In the genomic region with DNA sequence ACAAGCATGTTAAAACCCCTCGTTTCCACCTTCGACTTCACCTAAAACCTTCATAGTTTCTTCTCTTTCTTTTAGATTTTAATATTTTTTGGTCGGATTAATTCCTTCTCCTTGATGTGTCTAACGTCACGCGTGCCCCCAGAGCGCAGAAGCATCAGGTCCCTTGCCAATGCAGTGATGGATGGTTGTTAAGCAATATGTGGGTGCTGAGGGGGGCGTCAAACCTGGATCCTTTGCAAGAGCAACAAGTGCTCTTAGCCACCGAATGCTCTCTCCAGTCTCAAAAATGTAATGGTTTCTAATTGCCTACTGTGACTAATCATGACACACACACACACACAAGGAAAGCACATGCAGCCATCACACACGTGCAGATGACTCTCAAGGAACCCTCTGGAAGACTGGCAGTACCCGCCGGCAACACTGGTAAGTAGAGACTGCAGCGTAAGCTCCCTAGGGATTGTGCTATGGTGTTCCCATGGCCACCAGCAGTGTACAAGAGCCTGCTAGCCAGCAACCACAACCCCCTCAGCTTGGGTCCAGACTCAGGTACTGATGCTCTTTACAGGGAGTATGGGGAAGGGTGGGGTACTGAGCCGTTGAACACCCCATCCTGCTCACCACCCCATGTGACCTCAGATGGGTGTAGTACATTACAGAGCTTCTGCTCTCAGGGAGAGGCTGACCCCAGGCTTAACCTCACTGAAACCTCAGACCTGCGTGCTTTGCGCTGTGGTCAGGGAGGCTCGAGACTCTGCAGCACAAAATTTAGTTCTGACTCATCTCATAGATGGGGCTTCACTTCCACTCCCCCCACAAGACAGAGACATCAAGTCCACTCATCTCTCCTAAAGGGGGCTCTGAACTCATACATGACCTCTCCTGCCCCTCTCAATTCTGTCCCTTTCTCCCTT, we compare ENCODE assay signal across 14 mouse cellular contexts. TPM values are rescaled to one million over a fixed set of nuclear protein-coding genes. Genes with fewer than 3 reads are reported as not detected.
DNase-seq lines count a peak whose midpoint lies in the region; ATAC-seq and TF ChIP-seq lines count a peak whose summit lies in the region.
"Had no signal": no experiment of that assay in that cellular context is flagged by ENCODE, and none has a peak within 500 bp of the region (broad histone marks: within the 10 kb centered on the region; RNA-seq: fewer than 3 reads in every experiment).

No protein-coding gene starts in this region.

- H3K9ac ChIP-seq in kidney, embryonic 15.5 days = no peak overlapping the region
- H3K9ac ChIP-seq: embryonic facial prominence, embryonic 12.5 days; midbrain, embryonic 15.5 days had no signal

- no peak for TF ChIP-seq POLR2A in myocyte (IDR thresholded peaks at IDR 0.05; ENCODE audit: insufficient read length, low read depth)

- no peaks in the 10 kb centered on the region for H3K9me3 ChIP-seq in E14TG2a.4 (ENCODE audit: low read length)
- no peaks in the 10 kb centered on the region for H3K9me3 ChIP-seq in kidney, embryonic 15.5 days (replicated peaks)
- H3K9me3 ChIP-seq: embryonic facial prominence, embryonic 12.5 days; heart, embryonic 10.5 days; midbrain, embryonic 15.5 days had no signal

- H3K27me3 ChIP-seq in E14TG2a.4 (ENCODE audit: insufficient read depth, low read length) = no peaks in the 10 kb centered on the region
- H3K27me3 ChIP-seq in myocyte (ENCODE audit: control insufficient read depth, insufficient read depth, insufficient read length) = no peaks in the 10 kb centered on the region
- no peaks in the 10 kb centered on the region for H3K27me3 ChIP-seq in kidney, embryonic 15.5 days
- H3K27me3 ChIP-seq: embryonic facial prominence, embryonic 12.5 days; midbrain, embryonic 15.5 days had no signal

- no peak overlapping the region for H3ac ChIP-seq in myocyte (ENCODE audit: control insufficient read depth, insufficient read length)

- ATAC-seq in kidney, embryonic 15.5 days (replicated peaks; ENCODE audit: low FRiP score) = no peak
- ATAC-seq: forebrain, embryonic 16.5 days; midbrain, embryonic 15.5 days had no signal

- peak overlapping the region; percentile 56 for H3K4me2 ChIP-seq in myocyte (ENCODE audit: low read depth)
- H3K4me2 ChIP-seq in kidney, embryonic 15.5 days = no peak overlapping the region
- H3K4me2 ChIP-seq: embryonic facial prominence, embryonic 12.5 days; midbrain, embryonic 15.5 days had no signal

- peaks cover 90% of the 10 kb centered on the region for H3K4me1 ChIP-seq in E14TG2a.4 (replicated peaks; ENCODE audit: low read depth, low read length)
- H3K4me1 ChIP-seq in kidney, embryonic 15.5 days = peaks cover 19% of the 10 kb centered on the region

- 80% methylated on average over 17 of the region's 17 CpGs for WGBS in kidney, embryonic 15.5 days

- H3K27ac ChIP-seq in kidney, embryonic 15.5 days = no peak overlapping the region
- H3K27ac ChIP-seq: embryonic facial prominence, embryonic 12.5 days; midbrain, embryonic 15.5 days had no signal

- H3K36me3 ChIP-seq in E14TG2a.4 (ENCODE audit: insufficient read depth, low read length) (peaks cover 28% of the 10 kb centered on the region), myocyte (ENCODE audit: control insufficient read depth, insufficient read depth) (peaks cover under 1% of the 10 kb centered on the region)
- no peaks in the 10 kb centered on the region for H3K36me3 ChIP-seq in kidney, embryonic 15.5 days
- H3K36me3 ChIP-seq: midbrain, embryonic 15.5 days had no signal

- TF ChIP-seq CTCF in E14TG2a.4 (conservative IDR thresholded peaks at IDR 0.05; ENCODE audit: low read length) = no peak

- H3K79me2 ChIP-seq in myocyte (ENCODE audit: control insufficient read depth, insufficient read depth) = no peaks in the 10 kb centered on the region

- peak; percentile 38 for DNase-seq in lung, postnatal 36 days
- no peak for DNase-seq in lung, postnatal 14 days
- DNase-seq in induced T-regulatory cell, adult 2 months (ENCODE audit: low read depth) = peak; percentile 85
- DNase-seq in urinary bladder, postnatal 10 days (ENCODE audit: low spot score) = no peak
- no peak for DNase-seq in thymus, postnatal 10 days (ENCODE audit: low spot score in 2 of 2)
- DNase-seq: cerebellum, adult 9-10 months; kidney, adult 2 months had no signal

- H3K4me3 ChIP-seq in E14TG2a.4 (replicated peaks; ENCODE audit: low read length) (peak overlapping the region; percentile 67), myocyte (no peak overlapping the region)
- no peak overlapping the region for H3K4me3 ChIP-seq in kidney, embryonic 15.5 days (replicated peaks)
- H3K4me3 ChIP-seq: embryonic facial prominence, embryonic 12.5 days; heart, embryonic 10.5 days; midbrain, embryonic 15.5 days had no signal

TF ChIP-seq in myocyte, 11 proteins besides CTCF, POLR2A, EP300 and RAD21:
- TF ChIP-seq USF1 (IDR thresholded peaks at IDR 0.05; ENCODE audit: low read depth) (peak; percentile 84), MYOD1 (IDR thresholded peaks at IDR 0.05; ENCODE audit: control insufficient read depth in 1 of 3, insufficient read length in 2 of 3, low read depth in 2 of 3) (peak in 2 of 3 experiments; percentile 6 to 14), CEBPB (IDR thresholded peaks at IDR 0.05; ENCODE audit: insufficient read depth, poor library complexity, severe bottlenecking) (peak; percentile 46; the same call in 1 of the 2 replicates), SRF (IDR thresholded peaks at IDR 0.05; ENCODE audit: control insufficient read depth, insufficient read length, low read depth) (no peak), E2F4 (IDR thresholded peaks at IDR 0.05; ENCODE audit: insufficient read depth) (no peak), MYOG (IDR thresholded peaks at IDR 0.05; ENCODE audit: control insufficient read depth in 1 of 3, insufficient read depth in 1 of 3, insufficient read length in 2 of 3, low read depth in 2 of 3) (peak in 1 of 3 experiments; percentile 31), MAX (IDR thresholded peaks at IDR 0.05; ENCODE audit: low read depth) (peak; percentile 54), TCF12 (IDR thresholded peaks at IDR 0.05; ENCODE audit: insufficient read depth, poor library complexity, severe bottlenecking) (no peak)

RNA-seq across cellular contexts. Expression of a gene that starts 1.1 kb away (rescaled TPM):
- polyA plus RNA-seq in myocyte (2012; fragmentation: generic; extraction: Trizol) = 2.0 TPM
- polyA plus RNA-seq in kidney, embryonic 15.5 days (2015; fragmentation: Nextera tagmentation; extraction: Ambion mirVana) = 1.4 TPM in 2 replicates

RNA-seq across cellular contexts. Expression of a gene that starts 26.1 kb away (rescaled TPM):
- 18.8 TPM for polyA plus RNA-seq in myocyte (2012; fragmentation: generic; extraction: Trizol)
- 95.2 and 112 TPM in 2 replicates for polyA plus RNA-seq in kidney, embryonic 15.5 days (2015; fragmentation: Nextera tagmentation; extraction: Ambion mirVana)

RNA-seq across cellular contexts. Expression of a gene that starts 26.7 kb away (rescaled TPM):
- 63.8 TPM for polyA plus RNA-seq in myocyte (2012; fragmentation: generic; extraction: Trizol)
- polyA plus RNA-seq in kidney, embryonic 15.5 days (2015; fragmentation: Nextera tagmentation; extraction: Ambion mirVana) = 27.9 and 30.3 TPM in 2 replicates

RNA-seq across cellular contexts. Expression of a gene that starts 27.6 kb away (rescaled TPM):
- polyA plus RNA-seq in myocyte (2012; fragmentation: generic; extraction: Trizol) = 42.3 TPM
- polyA plus RNA-seq in kidney, embryonic 15.5 days (2015; fragmentation: Nextera tagmentation; extraction: Ambion mirVana) = 72.7 and 77.1 TPM in 2 replicates

RNA-seq across cellular contexts. Expression of a gene that starts 39.7 kb away (rescaled TPM):
- not detected for polyA plus RNA-seq in myocyte (2012; fragmentation: generic; extraction: Trizol)
- 0.44 and 0.55 TPM in 2 replicates for polyA plus RNA-seq in kidney, embryonic 15.5 days (2015; fragmentation: Nextera tagmentation; extraction: Ambion mirVana)
- polyA plus RNA-seq: forebrain, embryonic 16.5 days had no signal

Comparison
In these comparisons a context has a peak if more than half of its experiments do, and no peak if none do; other contexts are left out.
1. DNase-seq: peak in lung, postnatal 36 days (single experiment) and induced T-regulatory cell, adult 2 months (single experiment); none in lung, postnatal 14 days (single experiment), urinary bladder, postnatal 10 days (single experiment) and thymus, postnatal 10 days (0 of 2).